Mouse (Mus musculus) megakaryocyte, embryonic 14.5 days (primary cell): ENCODE data around the gene Dtx3. TPM values are rescaled to one million over a fixed set of nuclear protein-coding genes. Genes with fewer than 3 reads are reported as not detected.
"Not testable (repeated sequence)": the region's sequence is repeated elsewhere in the genome, so short reads cannot be mapped to it uniquely, and the experiment has no call there.

Experiments
- H3K27me3 ChIP-seq: replicated peaks from 2 replicates; pipeline ENCODE3; 2012; ENCODE audit warnings: inconsistent platforms
- H3K36me3 ChIP-seq: replicated peaks from 2 replicates; pipeline ENCODE3; 2012; ENCODE audit warnings: low read length, inconsistent platforms, mixed read lengths
- H3K4me1 ChIP-seq: 2 replicates; pipeline ENCODE4 v1.6.1; 2012; ENCODE audit warnings: inconsistent platforms
- H3K4me3 ChIP-seq: replicated peaks from 2 replicates; pipeline ENCODE3; 2012; ENCODE audit warnings: moderate library complexity, mild to moderate bottlenecking, inconsistent platforms
- H3K9me3 ChIP-seq: 2 replicates; pipeline ENCODE4 v1.6.1; 2012; ENCODE audit warnings: inconsistent platforms
- FLI1 ChIP-seq: IDR thresholded peaks from 2 replicates; pipeline ENCODE4 v1.6.1; 2012; ENCODE audit warnings: low read length, inconsistent platforms, mixed read lengths
- GATA1 ChIP-seq: IDR thresholded peaks from 3 replicates; pipeline ENCODE4 v1.6.1; 2012; ENCODE audit warnings: mixed read lengths, low read length, inconsistent platforms, borderline replicate concordance
- polyA plus RNA-seq: library from polyadenylated mRNA; stranded (reverse); fragments of >175 nt; gene quantifications from 2 replicates; pipeline ENCODE4 v1.2.3, GENCODE M21; 2012; ENCODE audit warnings: low replicate concordance; ENCODE audit not compliant: insufficient read depth

The Dtx3 gene
- polyA plus RNA-seq, 1 experiment = 51.0 TPM

- H3K9me3 ChIP-seq = no peaks in the 10 kb centered on the region
- H3K4me1 ChIP-seq = peaks cover 38% of the 10 kb centered on the region
- TF ChIP-seq GATA1 = no peak
- no peak for TF ChIP-seq FLI1
- peaks cover 64% of the 10 kb centered on the region for H3K36me3 ChIP-seq
- peaks cover 25% of the 10 kb centered on the region for H3K27me3 ChIP-seq
- peak overlapping the region; percentile 88 for H3K4me3 ChIP-seq
Measured at GRCm38 (mm10) chr10:127170837-127171272, 24.7 kb downstream of the Dtx3 start.

GRCm38 (mm10) chr10:127170002-127170401 lies 25.5 kb downstream of the Dtx3 start:
- Histone ChIP-seq H3K36me3 (peaks cover 64% of the 10 kb centered on the region), H3K4me1 (peaks cover 43% of the 10 kb centered on the region), H3K27me3 (peaks cover 27% of the 10 kb centered on the region), H3K9me3 (no peaks in the 10 kb centered on the region), H3K4me3 (no peak overlapping the region)
- TF ChIP-seq FLI1 (no peak), GATA1 (no peak)

DNA sequence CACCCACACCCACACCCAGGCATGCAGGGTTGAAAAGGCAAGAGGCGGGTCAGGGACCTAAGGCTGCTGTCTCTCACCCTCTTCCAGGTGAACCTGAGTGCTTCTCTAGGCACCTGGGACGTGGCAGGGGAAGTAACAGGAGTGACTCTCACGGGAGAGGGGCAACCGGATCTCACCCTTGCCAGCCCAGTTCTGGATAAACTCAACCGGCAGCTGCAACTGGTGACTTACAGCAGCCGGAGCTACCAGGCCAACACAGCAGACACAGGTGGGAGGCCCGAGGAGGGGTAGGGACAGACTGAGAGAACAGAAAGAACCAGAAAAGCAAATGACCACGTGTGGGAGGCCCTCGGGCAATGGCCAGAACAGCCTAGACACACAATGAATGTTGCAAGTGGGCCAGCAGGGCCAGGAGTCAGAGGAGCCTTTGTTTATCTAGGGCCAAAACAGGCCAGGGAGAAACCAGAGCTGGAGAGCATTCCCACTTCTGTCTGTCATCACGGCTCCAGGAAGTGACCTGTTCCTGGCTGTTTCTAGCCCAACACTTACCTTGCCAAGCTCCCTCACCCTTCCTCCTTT lies 27.8 kb downstream of the Dtx3 start:
- H3K9me3 ChIP-seq = no peaks in the 10 kb centered on the region
- peaks cover 60% of the 10 kb centered on the region for H3K4me1 ChIP-seq
- peaks cover 51% of the 10 kb centered on the region for H3K36me3 ChIP-seq
- H3K27me3 ChIP-seq = peaks cover 16% of the 10 kb centered on the region
- TF ChIP-seq FLI1 = no peak
- no peak for TF ChIP-seq GATA1
- H3K4me3 ChIP-seq = peak overlapping the region; percentile 28

DNA sequence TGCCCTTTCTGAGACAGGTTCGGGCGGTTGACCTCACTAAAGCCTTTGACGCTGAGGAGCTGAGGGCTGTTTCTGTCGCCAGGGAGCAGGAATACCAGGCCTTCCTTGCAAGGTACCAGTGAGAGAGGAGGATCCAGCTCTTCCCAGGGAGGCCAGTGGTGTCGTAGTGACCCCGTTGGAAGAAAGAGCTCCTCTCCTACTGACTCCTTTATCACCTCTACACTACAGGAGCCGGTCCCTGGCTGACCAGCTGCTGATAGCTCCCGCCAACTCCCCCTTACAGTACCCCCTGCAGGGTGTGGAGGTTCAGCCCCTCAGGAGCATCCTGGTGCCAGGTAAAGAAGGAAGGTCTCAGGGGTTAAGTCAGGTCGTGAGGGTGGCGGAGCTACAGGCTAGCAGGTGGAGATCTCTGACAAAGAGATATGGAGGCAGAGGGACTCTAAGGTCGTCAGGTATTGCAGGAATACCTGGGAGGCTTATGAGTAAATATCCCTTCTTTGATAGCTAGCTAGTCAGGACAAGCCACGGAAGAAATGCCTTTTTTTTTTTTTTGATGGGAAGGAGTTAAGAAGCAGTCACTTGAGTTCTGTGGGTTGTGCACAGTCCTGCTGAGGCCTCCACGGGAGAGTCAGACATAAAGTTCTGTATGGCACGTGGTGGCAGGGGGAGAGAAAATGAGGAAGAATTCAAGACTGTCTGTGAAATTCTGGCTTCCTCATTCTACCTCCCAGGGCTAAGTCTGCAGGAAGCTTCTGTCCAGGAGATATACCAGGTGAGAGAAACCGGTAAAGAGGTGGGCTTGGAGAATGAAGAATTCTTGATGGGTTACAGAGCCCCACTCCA lies 28.5 kb downstream of the Dtx3 start:
- Histone ChIP-seq H3K4me1 (peaks cover 63% of the 10 kb centered on the region), H3K27me3 (peaks cover 16% of the 10 kb centered on the region), H3K4me3 (peak overlapping the region; percentile 97), H3K9me3 (no peaks in the 10 kb centered on the region), H3K36me3 (peaks cover 46% of the 10 kb centered on the region)
- no peak for TF ChIP-seq FLI1
- no peak for TF ChIP-seq GATA1

GRCm38 (mm10) chr10:127166404-127166715 lies 29.2 kb downstream of the Dtx3 start:
- Histone ChIP-seq H3K27me3 (peaks cover 16% of the 10 kb centered on the region), H3K4me1 (peaks cover 63% of the 10 kb centered on the region), H3K36me3 (peaks cover 40% of the 10 kb centered on the region), H3K9me3 (no peaks in the 10 kb centered on the region), H3K4me3 (peak overlapping the region; percentile 97)
- TF ChIP-seq FLI1 = no peak

GRCm38 (mm10) chr10:127165654-127166403 lies 29.7 kb downstream of the Dtx3 start:
- Histone ChIP-seq H3K36me3 (peaks cover 35% of the 10 kb centered on the region), H3K4me1 (peaks cover 58% of the 10 kb centered on the region), H3K27me3 (peaks cover 16% of the 10 kb centered on the region), H3K9me3 (no peaks in the 10 kb centered on the region), H3K4me3 (peak overlapping the region; percentile 97)
- TF ChIP-seq FLI1 (no peak), GATA1 (no peak)

GRCm38 (mm10) chr10:127165354-127165653 lies 30.2 kb downstream of the Dtx3 start:
- no peaks in the 10 kb centered on the region for H3K9me3 ChIP-seq
- peak overlapping the region; percentile 97 for H3K4me3 ChIP-seq
- no peak for TF ChIP-seq FLI1
- no peak for TF ChIP-seq GATA1
- H3K4me1 ChIP-seq = peaks cover 53% of the 10 kb centered on the region
- H3K27me3 ChIP-seq = peaks cover 16% of the 10 kb centered on the region
- peaks cover 31% of the 10 kb centered on the region for H3K36me3 ChIP-seq

- Histone ChIP-seq H3K27me3 (peaks cover 16% of the 10 kb centered on the region), H3K9me3 (no peaks in the 10 kb centered on the region), H3K4me3 (peak within 1 kb of the TSS; percentile 97), H3K4me1 (peaks cover 49% of the 10 kb centered on the region), H3K36me3 (peaks cover 26% of the 10 kb centered on the region)
- no peak for TF ChIP-seq FLI1
- no peak for TF ChIP-seq GATA1
Measured at GRCm38 (mm10) chr10:127164631-127165353, 30.7 kb downstream of the Dtx3 start, which contains the start of gene B4galnt1. TSS of gene B4galnt1 (plus strand) at chr10:127165225.

DNA sequence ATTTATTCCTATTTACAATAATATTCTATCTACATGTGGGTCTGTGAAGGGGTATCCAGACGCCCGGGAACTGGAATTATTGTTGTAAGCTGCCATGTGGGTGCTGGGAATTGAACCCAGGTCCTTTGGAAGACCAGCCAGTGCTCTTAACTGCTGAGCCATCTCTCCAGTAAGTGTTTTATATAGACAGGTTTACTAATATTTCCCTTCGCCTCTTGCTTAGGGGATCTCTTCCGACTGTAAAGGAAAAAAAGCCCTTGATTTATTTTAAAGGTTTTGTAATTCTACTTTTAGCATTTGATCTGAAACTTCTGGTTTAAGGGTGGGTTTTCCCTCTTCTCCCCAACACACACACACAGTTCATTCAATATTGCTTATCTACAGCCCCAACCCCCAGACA lies 31.3 kb downstream of the Dtx3 start:
- Histone ChIP-seq H3K36me3 (peaks cover 21% of the 10 kb centered on the region), H3K9me3 (no peaks in the 10 kb centered on the region), H3K4me3 (peak overlapping the region; percentile 97), H3K4me1 (peaks cover 49% of the 10 kb centered on the region), H3K27me3 (peaks cover 16% of the 10 kb centered on the region)
- TF ChIP-seq FLI1 = no peak
- TF ChIP-seq GATA1 = no peak

GRCm38 (mm10) chr10:127162771-127163261 lies 32.7 kb downstream of the Dtx3 start:
- peaks cover 46% of the 10 kb centered on the region for H3K4me1 ChIP-seq
- H3K9me3 ChIP-seq, H3K4me3 ChIP-seq: not testable (repeated sequence)
- peaks cover 16% of the 10 kb centered on the region for H3K27me3 ChIP-seq
- peaks cover 11% of the 10 kb centered on the region for H3K36me3 ChIP-seq
